Mouse (Mus musculus): ENCODE measurements around the gene Ciao2a. TPM values are rescaled to one million over a fixed set of nuclear protein-coding genes. Genes with fewer than 3 reads are reported as not detected.

Gene Ciao2a
- total RNA-seq (2023), result 39.1 TPM

GRCm38 (mm10) chr9:66126456-66127192 lies at the start of gene Ciao2a, which contains the start of gene Snx1:
Gene Ciao2a (plus strand): TSS chr9:66126611.
Gene Snx1 (minus strand): TSS chr9:66126587.

GRCm38 (mm10) chr9:66157958-66158830 lies 31.8 kb downstream of the Ciao2a start, which contains the start of gene Dapk2:
Gene Dapk2 (plus strand): TSS chr9:66158223.

Other genes with a start within 250 kb of the Ciao2a start
- gene Pclaf, start 236.4 kb upstream of the Ciao2a start, total RNA-seq (2023), result 1.2 TPM
- 19.6 TPM for gene Trip4, start 217.8 kb upstream of the Ciao2a start, total RNA-seq (2023)
- gene Csnk1g1, start 217.7 kb upstream of the Ciao2a start, total RNA-seq (2023), result 71.7 TPM
- gene Ppib, start 66.4 kb upstream of the Ciao2a start, total RNA-seq (2023), result 240 TPM
- 0.95 TPM for gene Snx22, start 56.9 kb upstream of the Ciao2a start, total RNA-seq (2023)
- gene Snx1, start within 50 bp of the Ciao2a start, total RNA-seq (2023), result 90.0 TPM
- 0.28 TPM for gene Dapk2, start 31.6 kb downstream of the Ciao2a start, total RNA-seq (2023)
- 110 TPM for gene Herc1, start 223.8 kb downstream of the Ciao2a start, total RNA-seq (2023)